Mouse (Mus musculus) layer of hippocampus, adult 2 months (tissue): ENCODE results near the gene H1foo. TPM values are rescaled to one million over a fixed set of nuclear protein-coding genes. Genes with fewer than 3 reads are reported as not detected.
A peak's percentile ranks its signal among the peaks of the same experiment; 100 is the strongest.

Source experiments
- DNase-seq, 2 experiments: peaks; one replicate each; pipeline ENCODE4 v3.0.0; 2022; ENCODE audit warnings: low spot score in 2 of 2
- H3K27ac ChIP-seq: fragments of 200-600 bp; 2 replicates; pipeline ENCODE4 v1.8.1; 2022
- H3K4me3 ChIP-seq: fragments of 200-600 bp; 2 replicates; pipeline ENCODE4 v1.8.1; 2022; ENCODE audit warnings: mild to moderate bottlenecking
- CTCF ChIP-seq: fragments of 200-600 bp; conservative IDR thresholded peaks from 2 replicates; pipeline ENCODE4 v1.8.1; 2022; ENCODE audit warnings: antibody characterized with exemption, mild to moderate bottlenecking, moderate library complexity
- total RNA-seq, 2 experiments: library from RNA; stranded (reverse); gene quantifications; 2 replicates each; pipeline ENCODE4 v1.2.3; 2021

Gene H1foo
- total RNA-seq, 2 experiments from 2014 or later, result not detected

- H3K27ac ChIP-seq, result peak overlapping the region; percentile 18; the same call in 1 of the 2 replicates
- DNase-seq, result no peak
- no peak overlapping the region for H3K4me3 ChIP-seq
- no peak for TF ChIP-seq CTCF
Observed at GRCm38 (mm10) chr6:115972083-115972764, 27.5 kb downstream of the H1foo start.

- Histone ChIP-seq H3K4me3 (no peak overlapping the region), H3K27ac (no peak overlapping the region)
- no peak for TF ChIP-seq CTCF
- DNase-seq, result no peak
Observed at GRCm38 (mm10) chr6:115973139-115973875, 28.6 kb downstream of the H1foo start.

GRCm38 (mm10) chr6:115973881-115974662 is 29.3 kb downstream of the H1foo start:
- no peak overlapping the region for H3K27ac ChIP-seq
- H3K4me3 ChIP-seq, result no peak overlapping the region
- peak; percentile 21; the same call in 1 of the 2 replicates for TF ChIP-seq CTCF

GRCm38 (mm10) chr6:115975606-115976005 is 30.9 kb downstream of the H1foo start:
- Histone ChIP-seq H3K27ac (no peak overlapping the region), H3K4me3 (no peak overlapping the region)
- DNase-seq, result no peak
- TF ChIP-seq CTCF, result no peak

More at GRCm38 (mm10) chr6:115973881-115974662, 29.3 kb downstream of the H1foo start:
- peak in 1 of 2 experiments; percentile 59 for DNase-seq

GRCm38 (mm10) chr6:115977810-115978209 is 33.1 kb downstream of the H1foo start:
- no peak for DNase-seq
- Histone ChIP-seq H3K27ac (no peak overlapping the region), H3K4me3 (no peak overlapping the region)
- TF ChIP-seq CTCF, result no peak

- DNase-seq, result no peak
- peak; percentile 60 for TF ChIP-seq CTCF
- Histone ChIP-seq H3K27ac (no peak overlapping the region), H3K4me3 (no peak overlapping the region)
Observed at GRCm38 (mm10) chr6:115978596-115978995, 33.9 kb downstream of the H1foo start.

DNA sequence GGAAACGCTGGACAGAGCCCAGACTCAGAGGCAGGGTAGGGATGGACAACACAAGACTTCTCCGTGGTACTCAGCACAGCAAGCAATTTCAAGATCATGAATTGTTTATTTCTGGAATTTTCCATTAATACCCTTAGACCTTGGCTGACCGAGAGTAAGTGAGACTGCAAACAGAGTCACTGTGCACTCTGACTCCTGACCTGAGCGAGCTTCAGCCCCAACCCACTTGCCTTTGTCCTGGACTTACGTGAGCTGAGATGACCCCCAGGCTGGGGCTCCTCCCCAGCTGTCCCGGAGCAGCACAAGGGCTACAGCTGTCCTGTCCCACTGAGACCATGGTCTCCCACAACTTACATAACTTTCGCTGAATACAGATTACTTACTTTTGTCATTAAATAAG is 38.2 kb downstream of the H1foo start:
- no peak for TF ChIP-seq CTCF
- DNase-seq, result no peak
- no peak overlapping the region for H3K27ac ChIP-seq
- no peak overlapping the region for H3K4me3 ChIP-seq

DNA sequence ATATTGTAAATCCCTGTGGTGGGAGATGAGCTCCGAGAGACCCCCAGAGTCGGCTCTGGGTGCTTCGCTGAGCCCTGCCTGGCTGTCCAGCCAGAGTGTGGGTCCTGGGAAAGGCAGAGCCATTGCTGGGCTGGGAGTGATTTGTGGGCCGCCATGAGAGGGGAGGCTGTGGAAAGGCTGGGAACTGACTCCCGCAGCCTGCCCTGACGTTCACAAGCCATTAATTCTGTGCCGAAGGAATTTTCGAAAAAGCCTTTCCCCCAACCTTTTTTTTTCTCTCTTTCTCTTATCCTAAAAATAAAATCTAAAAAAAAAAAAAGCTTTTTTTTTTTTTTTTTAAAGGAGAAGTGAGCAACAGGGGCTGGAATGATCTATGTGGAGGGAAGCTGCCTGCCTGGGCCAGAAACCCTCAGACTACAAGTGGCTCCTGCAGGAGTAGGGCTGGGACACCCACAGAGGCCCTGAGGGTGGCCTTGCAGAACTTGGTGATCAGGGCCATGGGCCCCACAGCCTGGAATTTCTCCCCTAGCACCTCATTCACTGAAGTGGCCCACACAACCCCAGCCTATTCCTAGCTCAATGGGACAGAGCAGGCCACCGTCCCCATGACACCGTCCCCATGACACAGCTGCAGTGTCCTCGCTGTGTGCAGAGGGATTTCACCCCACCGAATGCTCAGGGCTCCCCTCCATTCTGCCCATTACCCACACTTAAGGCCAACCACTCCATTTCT is 38.7 kb downstream of the H1foo start:
- Histone ChIP-seq H3K4me3 (no peak overlapping the region), H3K27ac (no peak overlapping the region)
- TF ChIP-seq CTCF, result no peak
- no peak for DNase-seq

DNA sequence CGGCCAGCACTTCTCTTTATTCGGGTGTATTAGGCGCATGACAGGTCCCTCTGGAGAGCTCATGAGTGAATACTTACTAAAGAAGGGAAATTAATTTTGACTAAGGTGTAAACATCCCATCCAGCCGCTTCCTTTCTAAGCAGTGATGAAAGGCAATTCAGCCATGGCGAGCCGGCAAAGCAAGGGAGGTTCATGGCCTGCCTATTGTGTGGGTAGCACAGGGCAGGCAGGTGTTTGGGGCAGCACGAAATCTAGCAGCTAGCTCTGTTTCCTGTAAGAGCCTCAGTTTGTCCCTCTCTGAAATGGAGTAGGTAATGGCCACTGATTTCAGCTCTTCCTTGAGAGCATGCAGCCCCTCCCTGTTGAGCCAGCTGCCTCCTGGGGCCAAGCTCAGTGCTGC is 39.8 kb downstream of the H1foo start:
- H3K27ac ChIP-seq, result no peak overlapping the region
- no peak overlapping the region for H3K4me3 ChIP-seq
- no peak for DNase-seq
- no peak for TF ChIP-seq CTCF

DNA sequence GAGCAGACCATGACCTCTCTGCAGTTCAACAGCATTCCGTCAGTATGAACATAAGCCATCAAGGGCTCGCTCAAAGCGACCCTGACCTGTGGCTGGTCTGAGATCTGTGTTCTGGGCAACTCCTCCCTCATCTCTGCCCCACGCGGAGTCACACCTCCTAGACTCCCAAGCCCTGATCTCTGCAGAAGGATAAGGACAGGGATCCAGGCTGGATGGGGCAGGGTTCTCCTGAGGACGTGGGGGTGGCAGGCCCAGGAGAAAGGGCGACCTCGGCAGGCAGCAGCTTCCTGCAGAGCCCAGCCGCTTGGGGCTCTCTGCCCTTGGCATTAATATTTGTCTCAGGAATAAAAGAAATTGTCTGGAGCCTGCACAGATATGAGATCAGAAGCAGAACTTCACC is 40.9 kb downstream of the H1foo start:
- Histone ChIP-seq H3K27ac (no peak overlapping the region), H3K4me3 (no peak overlapping the region)
- DNase-seq, result no peak
- no peak for TF ChIP-seq CTCF

- Histone ChIP-seq H3K27ac (0 out of 2 replicates have a peak overlapping the region, but pooled peaks have one; percentile 14), H3K4me3 (no peak overlapping the region)
- TF ChIP-seq CTCF, result no peak
- no peak for DNase-seq
Observed at GRCm38 (mm10) chr6:115986472-115987095, 41.8 kb downstream of the H1foo start.
